Mouse (Mus musculus) forebrain, embryonic 11.5 days (tissue): ENCODE measurements around the gene Serinc3. TPM values are rescaled to one million over a fixed set of nuclear protein-coding genes. Genes with fewer than 3 reads are reported as not detected.
A peak's percentile ranks its signal among the peaks of the same experiment; 100 is the strongest.
"Not testable (repeated sequence)": the region's sequence is repeated elsewhere in the genome, so short reads cannot be mapped to it uniquely, and the experiment has no call there.

Experiments
- ATAC-seq: fragments of 200-750 bp; cut with Nextera tagmentation; replicated peaks from 2 replicates; pipeline ENCODE4 v1.8.0; 2017; ENCODE audit warnings: moderate TSS enrichment; ENCODE audit not compliant: low FRiP score
- DNase-seq: peaks from one replicate; pipeline ENCODE4 v3.0.0-alpha.2; 2017; ENCODE audit warnings: low spot score
- H3K27ac ChIP-seq: fragments of 300-500 bp; sonication (generic); 2 replicates; pipeline ENCODE4 v1.5.1; 2014; ENCODE audit warnings: low read depth, low read length
- H3K27me3 ChIP-seq: fragments of 300-500 bp; sonication (generic); 2 replicates; pipeline ENCODE4 v1.6.1; 2014; ENCODE audit warnings: mild to moderate bottlenecking, low read length, mixed read lengths; ENCODE audit not compliant: control insufficient read depth, insufficient read depth
- H3K36me3 ChIP-seq: fragments of 300-500 bp; sonication (generic); 2 replicates; pipeline ENCODE4 v1.6.1; 2014; ENCODE audit warnings: mild to moderate bottlenecking, low read length, moderate library complexity, mixed read lengths; ENCODE audit not compliant: control insufficient read depth, insufficient read depth
- H3K4me1 ChIP-seq: fragments of 300-500 bp; sonication (generic); replicated peaks from 2 replicates; pipeline ENCODE4 v1.6.1; 2014; ENCODE audit warnings: low read length, mixed read lengths; ENCODE audit not compliant: control insufficient read depth, insufficient read depth
- H3K4me2 ChIP-seq: fragments of 300-500 bp; sonication (generic); 2 replicates; pipeline ENCODE4 v1.6.1; 2014; ENCODE audit warnings: low read depth, mild to moderate bottlenecking, low read length, moderate library complexity, mixed read lengths; ENCODE audit not compliant: severe bottlenecking
- H3K4me3 ChIP-seq: fragments of 300-500 bp; sonication (generic); 2 replicates; pipeline ENCODE4 v1.5.1; 2014; ENCODE audit warnings: low read depth, low read length
- H3K9ac ChIP-seq: fragments of 300-500 bp; sonication (generic); 2 replicates; pipeline ENCODE4 v1.6.1; 2014; ENCODE audit warnings: low read length
- H3K9me3 ChIP-seq: fragments of 300-500 bp; sonication (generic); 2 replicates; pipeline ENCODE4 v1.6.1; 2016; ENCODE audit warnings: low read length, mixed read lengths; ENCODE audit not compliant: control insufficient read depth
- WGBS: fragments of 180-500 bp; shearing (Covaris S2); extraction: QIAGEN DNeasy Blood & Tissue Kit; methylation state at CpG from one replicate; pipeline ENCODE4 v1.1.7; 2014; 5-methylcytosine and 5-hydroxymethylcytosine counted together
- polyA plus RNA-seq: library from polyadenylated mRNA; unstranded; fragments of >200 nt; fragmentation: Nextera tagmentation; extraction: Ambion mirVana; gene quantifications from 2 replicates; pipeline ENCODE4 v1.2.1, GENCODE M21; 2014

Serinc3 gene
- 28.9 and 30.7 TPM in 2 replicates for polyA plus RNA-seq

DNA sequence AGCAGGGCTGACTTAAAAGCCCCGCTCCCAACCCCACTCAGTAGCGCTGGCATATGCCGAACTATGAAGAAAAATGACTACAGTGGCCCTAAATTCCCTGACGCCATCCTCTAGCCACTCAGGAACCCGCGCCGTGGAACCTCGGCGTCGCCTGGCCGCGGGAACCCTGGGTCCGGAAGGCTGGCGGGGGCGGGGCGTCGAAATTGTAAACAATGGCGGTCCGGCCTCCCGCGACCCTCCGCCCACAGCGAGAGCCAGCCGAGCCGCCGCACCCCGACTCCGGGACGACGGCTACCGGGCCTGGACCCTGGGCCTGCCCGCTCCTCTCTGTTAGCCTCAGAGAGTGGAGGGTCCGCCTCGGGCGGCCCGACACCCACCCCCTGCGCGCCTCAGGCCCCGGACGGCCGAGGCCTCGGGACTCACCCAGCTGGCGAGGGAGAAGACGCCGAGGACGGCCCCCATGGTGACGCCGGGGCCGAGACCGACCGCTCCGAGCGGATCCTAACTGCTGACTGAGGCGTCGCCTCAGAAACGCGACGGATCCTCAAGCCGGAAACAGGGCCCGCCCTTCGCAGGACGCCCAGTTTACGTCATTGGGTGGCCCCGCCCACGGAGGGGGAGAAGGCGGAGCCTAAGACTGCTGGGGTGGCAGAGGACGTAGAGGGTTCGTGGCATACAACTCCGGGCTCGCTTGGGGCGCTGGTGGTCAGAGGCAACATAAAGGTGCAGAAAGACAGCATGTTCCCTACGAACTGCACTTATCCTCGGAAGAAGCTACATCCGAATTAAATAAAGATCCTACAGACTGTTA lies at the start of gene Serinc3:
TSS of gene Serinc3 (minus strand) at position 557 of the 811 bp plus-strand sequence.
- no peaks in the 10 kb centered on the region for H3K9me3 ChIP-seq
- no peaks in the 10 kb centered on the region for H3K36me3 ChIP-seq
- peak within 1 kb of the TSS; percentile 87 for H3K9ac ChIP-seq
- H3K4me1 ChIP-seq, result peaks cover 5% of the 10 kb centered on the region
- DNase-seq (peak; percentile 99), ATAC-seq (peak; percentile 94)
- H3K27me3 ChIP-seq, result no peaks in the 10 kb centered on the region
- H3K4me2 ChIP-seq, result peak within 1 kb of the TSS; percentile 72
- peak within 1 kb of the TSS; percentile 94 for H3K27ac ChIP-seq
- WGBS, result under 1% methylated on average over 74 of the region's 74 CpGs
- peak within 1 kb of the TSS; percentile 71 for H3K4me3 ChIP-seq

DNA sequence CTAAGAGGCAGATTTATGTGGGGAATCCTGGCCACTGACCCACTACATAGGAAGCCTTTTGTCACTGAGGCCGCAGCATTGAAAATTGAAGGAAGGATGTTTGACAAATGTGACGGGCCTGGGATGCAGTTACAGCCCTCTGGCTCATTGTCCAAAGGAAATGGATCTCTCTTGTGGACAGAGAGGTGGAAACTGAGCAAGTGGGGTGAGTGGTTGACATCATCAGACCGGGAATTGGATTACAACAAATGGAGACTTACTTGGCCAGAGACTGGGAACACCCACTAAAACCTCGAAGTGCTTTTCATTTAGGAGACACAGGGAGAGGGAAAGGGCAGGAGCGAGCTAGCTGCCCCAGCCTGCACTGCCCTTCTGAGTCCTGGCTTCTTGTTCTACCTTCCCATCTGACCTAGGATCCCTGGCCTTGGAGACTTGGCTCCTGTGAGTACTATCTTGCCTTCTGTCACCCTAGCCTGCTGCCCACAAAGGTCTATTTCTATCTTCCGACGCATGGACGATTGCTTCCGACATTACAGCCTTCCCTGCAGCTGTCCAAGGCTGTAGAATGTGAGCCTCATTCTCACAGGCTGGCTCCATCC lies 48.9 kb upstream of the Serinc3 start:
- Histone ChIP-seq H3K4me1 (peaks cover 2% of the 10 kb centered on the region), H3K27me3 (no peaks in the 10 kb centered on the region), H3K36me3 (no peaks in the 10 kb centered on the region), H3K9me3 (no peaks in the 10 kb centered on the region), H3K4me2 (no peak overlapping the region), H3K9ac (no peak overlapping the region), H3K4me3 (no peak overlapping the region), H3K27ac (no peak overlapping the region)
- 75% methylated on average over 9 of the region's 9 CpGs for WGBS
- DNase-seq (no peak), ATAC-seq (no peak)

DNA sequence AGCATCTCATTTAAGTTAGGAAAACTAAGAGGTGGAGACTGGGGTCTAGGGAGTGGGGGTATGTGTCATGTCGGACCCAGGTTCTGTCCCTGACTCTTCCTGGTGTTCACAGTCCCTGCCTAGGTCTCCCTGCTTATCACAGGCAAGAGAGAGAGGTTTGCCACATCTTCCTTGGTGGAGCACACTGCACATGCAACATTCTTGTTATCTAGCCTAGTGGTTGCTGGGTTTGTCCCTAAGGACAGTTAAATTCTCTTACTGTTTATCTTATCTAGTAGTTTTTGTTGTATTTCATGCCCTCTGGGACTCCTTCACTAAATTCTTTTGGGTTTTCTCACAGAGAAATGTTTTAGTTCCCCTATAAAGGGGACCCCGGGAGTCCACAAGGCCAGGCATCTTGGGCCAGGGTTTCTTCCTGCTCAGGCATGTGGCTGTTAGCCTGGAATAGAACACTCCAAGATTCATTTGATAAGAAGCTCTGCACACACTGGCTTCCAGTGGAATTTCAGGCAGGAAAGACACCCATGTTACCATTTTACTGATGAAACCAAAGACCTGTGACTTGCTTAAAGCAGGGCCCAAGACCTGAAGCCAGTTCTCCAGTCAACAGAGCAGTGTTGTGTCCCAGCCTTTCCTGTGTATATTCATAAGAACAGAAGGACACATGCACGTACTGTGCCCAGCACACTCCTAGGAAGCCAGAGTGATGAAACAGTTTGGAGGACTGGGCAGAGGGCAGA lies 48.1 kb upstream of the Serinc3 start:
- Histone ChIP-seq H3K4me1 (peaks cover 1% of the 10 kb centered on the region), H3K27ac (no peak overlapping the region)
- WGBS, result 81% methylated on average over 3 of the region's 3 CpGs

DNA sequence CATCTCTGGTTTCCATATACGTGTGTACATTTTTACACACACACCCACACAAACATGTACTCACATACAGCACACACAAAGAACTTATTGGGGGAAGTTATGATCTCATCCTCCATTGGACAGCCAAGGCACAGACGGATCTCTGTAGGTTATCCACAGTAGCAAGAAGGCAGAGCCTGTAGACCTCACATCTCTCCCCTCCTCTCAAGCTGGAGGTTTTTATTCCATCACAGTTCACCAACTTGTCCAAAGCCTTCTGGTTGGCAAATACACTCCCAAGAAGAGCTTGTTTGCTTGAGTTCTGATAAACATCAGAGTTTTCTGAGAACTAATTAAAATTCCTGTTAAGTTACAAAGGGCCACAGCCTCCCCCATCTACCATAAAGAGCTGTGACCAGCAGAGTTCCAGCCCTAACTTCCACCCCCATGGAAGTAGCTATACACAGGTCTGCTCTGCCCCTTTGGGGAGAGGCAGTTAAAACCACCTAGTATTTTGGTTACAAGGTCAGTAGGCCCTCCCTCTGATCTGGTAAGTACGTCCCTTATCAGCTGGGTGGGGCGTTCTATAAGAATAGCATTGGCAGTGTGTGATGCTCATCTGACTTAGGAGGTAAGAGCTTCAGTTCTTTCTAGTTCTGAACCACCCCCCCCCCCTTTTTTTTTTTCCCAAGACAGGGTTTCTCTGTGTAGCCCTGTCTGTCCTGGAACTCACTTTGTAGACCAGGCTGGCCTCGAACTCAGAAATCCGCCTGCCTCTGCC lies 47.1 kb upstream of the Serinc3 start:
- no peak for DNase-seq
- no peaks in the 10 kb centered on the region for H3K27me3 ChIP-seq
- no peaks in the 10 kb centered on the region for H3K9me3 ChIP-seq
- no peak overlapping the region for H3K4me3 ChIP-seq
- ATAC-seq, result no peak
- 93% methylated on average over 6 of the region's 6 CpGs for WGBS
- H3K4me2 ChIP-seq, result no peak overlapping the region
- no peaks in the 10 kb centered on the region; the same call in none of the 2 replicates for H3K4me1 ChIP-seq
- no peak overlapping the region for H3K9ac ChIP-seq
- H3K36me3 ChIP-seq, result no peaks in the 10 kb centered on the region
- no peak overlapping the region for H3K27ac ChIP-seq

More for the DNA sequence above, 48.1 kb upstream of the Serinc3 start:
- no peak overlapping the region for H3K9ac ChIP-seq
- no peaks in the 10 kb centered on the region for H3K27me3 ChIP-seq
- H3K9me3 ChIP-seq, result no peaks in the 10 kb centered on the region
- DNase-seq, result no peak
- no peak for ATAC-seq
- no peaks in the 10 kb centered on the region for H3K36me3 ChIP-seq
- no peak overlapping the region for H3K4me2 ChIP-seq
- H3K4me3 ChIP-seq, result no peak overlapping the region

DNA sequence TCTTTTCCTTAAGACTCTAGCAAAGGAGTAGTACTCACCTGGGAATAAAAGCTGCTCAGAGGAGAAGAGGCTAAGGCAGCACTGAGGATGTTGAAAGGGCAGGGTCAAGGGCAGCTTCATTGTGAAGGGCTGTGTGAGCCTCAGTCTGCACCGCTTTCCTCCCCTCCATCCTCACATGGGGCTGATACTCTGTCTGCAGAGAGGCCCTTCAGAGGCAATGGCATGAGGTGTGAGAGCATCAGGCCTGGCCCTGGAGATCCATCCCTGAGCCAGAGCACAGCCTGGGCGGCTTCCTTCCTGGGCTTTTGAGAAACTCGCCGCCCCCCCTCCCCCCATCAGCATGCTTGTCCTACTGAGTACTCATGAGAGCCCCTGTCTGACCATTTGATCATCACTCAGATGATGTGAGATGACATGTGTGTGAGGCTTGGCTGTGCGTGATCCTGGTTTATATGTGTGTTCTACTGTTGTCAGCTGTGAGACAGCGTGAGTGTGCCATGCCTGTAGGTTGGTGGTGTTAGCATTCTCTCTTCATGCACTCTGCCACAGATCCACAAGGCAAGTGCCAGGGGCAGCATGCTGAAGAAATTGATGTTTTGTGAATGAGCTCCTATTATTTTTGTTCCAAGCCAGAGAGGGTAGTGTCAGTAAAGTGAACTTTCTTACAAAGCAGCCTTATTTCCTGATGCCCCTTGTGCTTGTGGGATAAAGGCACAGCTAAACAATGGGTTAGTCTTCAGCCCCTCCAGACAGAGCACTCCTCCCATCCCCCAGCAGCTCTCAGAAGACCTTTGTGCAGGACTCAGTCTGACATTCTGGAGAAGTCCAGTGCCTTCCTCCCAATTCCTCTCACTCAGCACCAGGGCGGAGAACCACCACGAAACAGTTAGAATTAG lies 45.7 kb upstream of the Serinc3 start:
- WGBS, result 65% methylated on average over 8 of the region's 8 CpGs

DNA sequence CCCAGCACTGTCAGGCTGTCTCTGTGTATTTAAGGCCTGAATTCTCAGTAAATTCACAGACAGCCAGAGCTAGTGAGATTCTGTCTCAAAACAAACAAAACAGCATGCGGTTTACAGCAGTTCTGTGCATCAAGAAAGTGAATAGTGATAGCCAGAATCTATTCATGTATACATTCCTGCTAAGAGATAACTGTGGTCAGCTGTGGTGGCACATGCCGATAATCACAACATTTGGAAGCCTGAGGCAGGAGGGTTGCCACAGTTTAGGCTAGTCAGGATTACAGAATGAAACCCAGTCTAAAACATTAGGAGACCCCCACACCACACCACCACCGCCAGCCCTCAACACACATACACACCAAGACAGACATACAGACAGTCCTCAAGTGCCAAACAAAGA lies 44.8 kb upstream of the Serinc3 start:
- Histone ChIP-seq H3K4me1 (no peaks in the 10 kb centered on the region; the same call in none of the 2 replicates), H3K9ac (no peak overlapping the region), H3K27ac (no peak overlapping the region), H3K27me3 (no peaks in the 10 kb centered on the region), H3K4me2 (no peak overlapping the region), H3K4me3 (no peak overlapping the region), H3K9me3 (no peaks in the 10 kb centered on the region), H3K36me3 (no peaks in the 10 kb centered on the region)
- 84% methylated on average over 3 of the region's 3 CpGs for WGBS
- DNase-seq (no peak), ATAC-seq (no peak)

More for the DNA sequence above, 45.7 kb upstream of the Serinc3 start:
- Histone ChIP-seq H3K4me1 (no peaks in the 10 kb centered on the region; the same call in none of the 2 replicates), H3K27me3 (no peaks in the 10 kb centered on the region), H3K9ac (no peak overlapping the region), H3K9me3 (no peaks in the 10 kb centered on the region), H3K4me3 (no peak overlapping the region), H3K4me2 (no peak overlapping the region), H3K36me3 (no peaks in the 10 kb centered on the region), H3K27ac (no peak overlapping the region)
- ATAC-seq, result no peak
- no peak for DNase-seq

DNA sequence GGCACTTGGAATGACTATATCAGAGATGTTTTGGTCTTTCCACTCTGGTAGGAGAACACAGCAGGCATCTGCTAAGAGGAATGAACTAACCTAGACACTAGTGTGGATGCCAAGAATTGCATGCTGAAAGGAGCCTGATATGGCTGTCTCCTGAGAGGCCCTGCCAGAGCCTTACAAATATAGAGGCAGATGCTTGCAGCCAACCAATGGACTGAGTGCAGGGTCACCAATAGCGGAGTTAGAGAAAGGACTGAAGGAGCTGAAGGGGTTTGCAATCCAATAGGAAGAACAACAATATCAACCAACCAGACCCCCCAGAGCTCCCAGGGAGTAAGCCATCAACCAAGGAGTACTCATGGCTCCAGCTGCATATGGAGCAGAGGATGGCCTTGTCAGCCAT lies 43.4 kb upstream of the Serinc3 start:
- H3K9ac ChIP-seq, H3K9me3 ChIP-seq, ATAC-seq, H3K27me3 ChIP-seq, DNase-seq, H3K27ac ChIP-seq, H3K36me3 ChIP-seq, H3K4me3 ChIP-seq, H3K4me1 ChIP-seq, H3K4me2 ChIP-seq: not testable (repeated sequence)
- WGBS, result 95% methylated on average over 1 of the region's 1 CpGs
